Mouse (Mus musculus) B cell, adult 67 days (primary cell): Measurements from ENCODE around the gene Psg27. TPM values are rescaled to one million over a fixed set of nuclear protein-coding genes. Genes with fewer than 3 reads are reported as not detected.

Experiments used
- total RNA-seq, 2 experiments: library from RNA; stranded (reverse); gene quantifications; 4 replicates each; pipeline ENCODE4 v1.2.4; 2023

Gene Psg27
- total RNA-seq = not detected

DNA sequence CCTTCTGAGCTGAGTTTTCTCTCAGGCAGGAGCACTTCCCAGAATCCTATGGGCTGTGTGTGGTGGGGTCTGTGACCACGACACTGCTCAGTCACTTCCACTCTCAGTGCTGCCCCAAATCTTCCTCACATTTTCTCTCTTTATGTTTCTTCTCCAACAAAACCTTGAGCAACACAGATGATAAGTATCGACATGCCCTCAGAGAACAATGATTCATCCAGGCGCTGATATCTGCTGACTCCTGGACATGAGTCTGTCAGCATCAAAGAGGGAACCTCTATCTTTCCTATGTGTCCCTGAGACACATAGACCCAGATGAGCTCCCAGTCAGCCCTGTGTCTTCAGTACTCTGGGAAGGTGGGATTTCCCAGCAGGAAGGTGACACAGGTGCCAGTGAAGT, at the start of gene Psg27:
Gene Psg27, minus strand, starts transcription at position 101 of the 400 bp plus-strand sequence.

GRCm38 (mm10) chr7:18616401-18616800, 49.3 kb upstream of the Psg27 start, which contains the start of gene Psg23:
TSS of gene Psg23 (minus strand) at chr7:18616501.

DNA sequence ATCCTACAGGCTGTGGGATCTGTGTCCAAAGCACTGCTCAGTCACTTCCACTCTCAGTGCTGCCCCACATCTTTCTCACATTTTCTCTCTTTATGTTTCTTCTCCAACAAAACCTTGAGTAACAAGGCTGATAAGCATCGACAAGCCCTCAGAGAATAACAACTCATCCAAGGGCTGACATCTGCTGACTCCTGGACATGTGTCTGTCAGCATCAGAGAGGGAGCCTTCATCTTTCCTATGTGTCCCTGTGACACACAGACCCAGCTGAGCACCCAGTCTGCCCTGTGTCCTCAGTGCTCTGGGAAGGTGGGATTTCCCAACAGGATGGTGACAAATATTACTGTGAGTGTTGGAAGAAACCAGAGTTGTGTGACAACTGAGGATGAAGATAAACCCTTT, 34.9 kb downstream of the Psg27 start, which contains the start of gene Psg25:
Gene Psg25, minus strand, starts transcription at position 101 of the 400 bp plus-strand sequence.

Other genes starting within 250 kb of the Psg27 start
- not detected for gene Psg18, start 212.3 kb downstream of the Psg27 start, total RNA-seq
- not detected for gene Psg28, start 135.3 kb downstream of the Psg27 start, total RNA-seq
- gene Psg26, start 83.1 kb downstream of the Psg27 start, total RNA-seq = not detected
- gene Psg25, start 35.0 kb downstream of the Psg27 start, total RNA-seq = not detected
- gene Psg23, start 49.2 kb upstream of the Psg27 start, total RNA-seq = not detected
- not detected for gene Psg21, start 89.4 kb upstream of the Psg27 start, total RNA-seq
- gene Psg20, start 118.9 kb upstream of the Psg27 start, total RNA-seq = not detected
- gene Psg22, start 150.8 kb upstream of the Psg27 start, total RNA-seq = not detected
- not detected for gene Psg19, start 231.2 kb upstream of the Psg27 start, total RNA-seq